Mouse (Mus musculus): ENCODE measurements around the gene Myo3b. TPM values are rescaled to one million over a fixed set of nuclear protein-coding genes. Genes with fewer than 3 reads are reported as not detected.

Myo3b gene
- polyA plus RNA-seq, 1 experiment = 0.14 TPM

GRCm38 (mm10) chr2:70352435-70353165 lies 313.7 kb downstream of the Myo3b start:
- no peak for DNase-seq (ENCODE audit: low spot score)

- no peak for DNase-seq (ENCODE audit: low spot score)
These were observed 315.1 kb downstream of the Myo3b start for GRCm38 (mm10) chr2:70354056-70354455.

GRCm38 (mm10) chr2:70355026-70355425 lies 316.1 kb downstream of the Myo3b start:
- no peak for DNase-seq (ENCODE audit: low spot score)

- DNase-seq (ENCODE audit: low spot score) = no peak
These were observed 330.5 kb downstream of the Myo3b start for GRCm38 (mm10) chr2:70369421-70369820.

- DNase-seq (ENCODE audit: low spot score) = no peak
These were observed 340.4 kb downstream of the Myo3b start for GRCm38 (mm10) chr2:70379341-70379740.

GRCm38 (mm10) chr2:70379939-70380338 lies 341.0 kb downstream of the Myo3b start:
- DNase-seq (ENCODE audit: low spot score) = no peak

- no peak for DNase-seq (ENCODE audit: low spot score)
These were observed 349.7 kb downstream of the Myo3b start for GRCm38 (mm10) chr2:70388645-70389044.

GRCm38 (mm10) chr2:70389162-70389561 lies 350.2 kb downstream of the Myo3b start:
- DNase-seq (ENCODE audit: low spot score) = no peak

GRCm38 (mm10) chr2:70397734-70398276 lies 358.9 kb downstream of the Myo3b start:
- DNase-seq (ENCODE audit: low spot score) = no peak

- DNase-seq (ENCODE audit: low spot score) = no peak
These were observed 360.7 kb downstream of the Myo3b start for GRCm38 (mm10) chr2:70399441-70400115.

GRCm38 (mm10) chr2:70400321-70400720 lies 361.4 kb downstream of the Myo3b start:
- no peak for DNase-seq (ENCODE audit: low spot score)

- DNase-seq (ENCODE audit: low spot score) = no peak
These were observed 365.4 kb downstream of the Myo3b start for GRCm38 (mm10) chr2:70404301-70404700.

- DNase-seq (ENCODE audit: low spot score) = no peak
These were observed 367.9 kb downstream of the Myo3b start for GRCm38 (mm10) chr2:70406846-70407245.

- DNase-seq (ENCODE audit: low spot score) = no peak
These were observed 368.8 kb downstream of the Myo3b start for GRCm38 (mm10) chr2:70407729-70408128.

- DNase-seq (ENCODE audit: low spot score) = no peak
These were observed 371.5 kb downstream of the Myo3b start for GRCm38 (mm10) chr2:70410298-70410885.

- DNase-seq (ENCODE audit: low spot score) = no peak
These were observed 373.4 kb downstream of the Myo3b start for GRCm38 (mm10) chr2:70412315-70412714.

- no peak for DNase-seq (ENCODE audit: low spot score)
These were observed 375.5 kb downstream of the Myo3b start for GRCm38 (mm10) chr2:70414386-70414785.

GRCm38 (mm10) chr2:70415521-70415920 lies 376.6 kb downstream of the Myo3b start:
- no peak for DNase-seq (ENCODE audit: low spot score)

GRCm38 (mm10) chr2:70419336-70419735 lies 380.4 kb downstream of the Myo3b start:
- DNase-seq (ENCODE audit: low spot score) = no peak

GRCm38 (mm10) chr2:70421144-70421874 lies 382.4 kb downstream of the Myo3b start:
- no peak for DNase-seq (ENCODE audit: low spot score)

- no peak for DNase-seq (ENCODE audit: low spot score)
These were observed 386.7 kb downstream of the Myo3b start for GRCm38 (mm10) chr2:70425611-70426010.

- no peak for DNase-seq (ENCODE audit: low spot score)
These were observed 404.1 kb downstream of the Myo3b start for GRCm38 (mm10) chr2:70443035-70443434.
